Mouse (Mus musculus) MEL (cell line): ENCODE measurements at regions not wholly inside any gene's neighbourhood (a gene's known extent, or its start where the extent isn't known, plus 50 kb on each side); places are given as distances from the start of the nearest gene placed in this dataset.

Experiments
- DNase-seq: peaks from one replicate; pipeline ENCODE4 v3.0.0; 2011; ENCODE audit warnings: low read depth, low spot score
- H3K27ac ChIP-seq: 2 replicates; pipeline ENCODE4 v1.5.1; 2012; ENCODE audit warnings: low read depth, mild to moderate bottlenecking, control low read depth, low read length, moderate library complexity; ENCODE audit not compliant: control insufficient read depth
- H3K27me3 ChIP-seq, 2 experiments: fragments of 150-350 bp in 1 of 2; sonication (generic) in 1 of 2; 2 replicates each; pipeline ENCODE4 v1.6.1; 2012; ENCODE audit warnings: low read length in 2 of 2, mild to moderate bottlenecking in 2 of 2, improper control_type of control experiment in 1 of 2, moderate library complexity in 1 of 2; ENCODE audit not compliant: insufficient read depth in 2 of 2, control insufficient read depth in 1 of 2
- H3K36me3 ChIP-seq, 2 experiments: 2 replicates each; pipeline ENCODE4 v1.6.1; 2012 to 2014; ENCODE audit warnings: low read length in 2 of 2, improper control_type of control experiment in 1 of 2, inconsistent platforms in 1 of 2, mild to moderate bottlenecking in 1 of 2; ENCODE audit not compliant: insufficient read depth in 2 of 2, control insufficient read depth in 1 of 2
- H3K4me1 ChIP-seq, 2 experiments: fragments of 150-350 bp in 1 of 2; sonication (generic) in 1 of 2; 2 replicates each; pipeline ENCODE4 v1.6.1; 2012; ENCODE audit warnings: low read length in 2 of 2, improper control_type of control experiment in 1 of 2, mild to moderate bottlenecking in 1 of 2; ENCODE audit not compliant: insufficient read depth in 2 of 2, control insufficient read depth in 1 of 2
- H3K4me3 ChIP-seq, 2 experiments: fragments of 150-350 bp in 1 of 2; sonication (generic) in 1 of 2; 2 replicates each; pipeline ENCODE4 v1.5.1; 2012; ENCODE audit warnings: low read depth in 2 of 2, low read length in 2 of 2, mild to moderate bottlenecking in 2 of 2, moderate library complexity in 2 of 2, control low read depth in 1 of 2, improper control_type of control experiment in 1 of 2; ENCODE audit not compliant: control insufficient read depth in 1 of 2, insufficient read depth in 1 of 2
- H3K79me2 ChIP-seq: 2 replicates; pipeline ENCODE4 v1.6.1; 2012; ENCODE audit warnings: mild to moderate bottlenecking, low read length, moderate library complexity; ENCODE audit not compliant: control insufficient read depth, poor library complexity, insufficient read depth
- H3K9ac ChIP-seq: 2 replicates; pipeline ENCODE4 v1.6.1; 2012; ENCODE audit warnings: low read depth, mild to moderate bottlenecking, control low read depth, low read length, moderate library complexity; ENCODE audit not compliant: control insufficient read depth, poor library complexity, severe bottlenecking
- H3K9me3 ChIP-seq: fragments of 150-350 bp; sonication (generic); replicated peaks from 2 replicates; pipeline ENCODE4 v1.6.1; 2012; ENCODE audit warnings: mild to moderate bottlenecking, low read length, improper control_type of control experiment, moderate library complexity; ENCODE audit not compliant: insufficient read depth
- BHLHE40 ChIP-seq: IDR thresholded peaks from 2 replicates; pipeline ENCODE4 v1.6.1; 2012; ENCODE audit warnings: low read depth, mild to moderate bottlenecking, inconsistent platforms, low read length, improper control_type of control experiment, borderline replicate concordance
- CHD1 ChIP-seq: IDR thresholded peaks from 2 replicates; pipeline ENCODE4 v1.6.1; 2012; ENCODE audit warnings: low read depth, mild to moderate bottlenecking, inconsistent platforms, low read length, improper control_type of control experiment
- E2F4 ChIP-seq: IDR thresholded peaks from 2 replicates; pipeline ENCODE4 v1.6.1; 2011; ENCODE audit warnings: low read depth, low read length, improper control_type of control experiment, borderline replicate concordance
- ETS1 ChIP-seq: IDR thresholded peaks from 2 replicates; pipeline ENCODE4 v1.6.1; 2012; ENCODE audit warnings: low read depth, mild to moderate bottlenecking, inconsistent platforms, low read length, improper control_type of control experiment, moderate library complexity
- GABPA ChIP-seq: IDR thresholded peaks from 2 replicates; pipeline ENCODE4 v1.6.1; 2012; ENCODE audit warnings: low read depth, mild to moderate bottlenecking, inconsistent platforms, low read length, improper control_type of control experiment, moderate library complexity
- GATA1 ChIP-seq: IDR thresholded peaks from 2 replicates; pipeline ENCODE4 v1.6.1; 2011; ENCODE audit warnings: low read depth, low read length, improper control_type of control experiment
- JUND ChIP-seq: IDR thresholded peaks from 2 replicates; pipeline ENCODE4 v1.6.1; 2011; ENCODE audit warnings: low read depth, mild to moderate bottlenecking, improper control_type of control experiment, low read length
- KAT2A ChIP-seq: conservative IDR thresholded peaks from 2 replicates; pipeline ENCODE4 v1.6.1; 2012; ENCODE audit warnings: low read depth, low read length, improper control_type of control experiment, inconsistent platforms
- MAFK ChIP-seq: IDR thresholded peaks from 2 replicates; pipeline ENCODE4 v1.6.1; 2011; ENCODE audit warnings: low read depth, mild to moderate bottlenecking, low read length, improper control_type of control experiment, borderline replicate concordance
- MAX ChIP-seq: IDR thresholded peaks from 2 replicates; pipeline ENCODE4 v1.6.1; 2011; ENCODE audit warnings: low read length, improper control_type of control experiment
- MAZ ChIP-seq: IDR thresholded peaks from 2 replicates; pipeline ENCODE4 v1.6.1; 2012; ENCODE audit warnings: low read depth, mild to moderate bottlenecking, inconsistent platforms, low read length, improper control_type of control experiment
- MXI1 ChIP-seq: IDR thresholded peaks from 2 replicates; pipeline ENCODE4 v1.6.1; 2011; ENCODE audit warnings: mild to moderate bottlenecking, low read depth, low read length, improper control_type of control experiment
- MYB ChIP-seq: IDR thresholded peaks from 2 replicates; pipeline ENCODE4 v1.6.1; 2011; ENCODE audit warnings: mild to moderate bottlenecking, low read depth, low read length, improper control_type of control experiment
- MYC ChIP-seq: IDR thresholded peaks from 2 replicates; pipeline ENCODE4 v1.6.1; 2011; ENCODE audit warnings: low read depth, mild to moderate bottlenecking, low read length, improper control_type of control experiment, moderate library complexity
- POLR2A ChIP-seq, 2 experiments: IDR thresholded peaks; 2 replicates each; pipeline ENCODE4 v1.6.1; 2011 to 2012; ENCODE audit warnings: low read length in 2 of 2, mild to moderate bottlenecking in 2 of 2, control low read depth in 1 of 2, improper control_type of control experiment in 1 of 2, low read depth in 1 of 2, moderate library complexity in 1 of 2; ENCODE audit not compliant: control insufficient read depth in 1 of 2, insufficient read depth in 1 of 2, poor library complexity in 1 of 2
- POLR2AphosphoS2 ChIP-seq: IDR thresholded peaks from 2 replicates; pipeline ENCODE4 v1.6.1; 2011; ENCODE audit warnings: low read length, improper control_type of control experiment
- RAD21 ChIP-seq: IDR thresholded peaks from 2 replicates; pipeline ENCODE4 v1.6.1; 2011; ENCODE audit warnings: mild to moderate bottlenecking, low read depth, low read length, improper control_type of control experiment
- RCOR1 ChIP-seq: IDR thresholded peaks from 2 replicates; pipeline ENCODE4 v1.6.1; 2012; ENCODE audit warnings: low read depth, mild to moderate bottlenecking, inconsistent platforms, low read length, improper control_type of control experiment
- SMC3 ChIP-seq: IDR thresholded peaks from 2 replicates; pipeline ENCODE4 v1.6.1; 2011; ENCODE audit warnings: low read depth, low read length, improper control_type of control experiment
- TBP ChIP-seq: IDR thresholded peaks from 2 replicates; pipeline ENCODE4 v1.8.0; 2011; ENCODE audit warnings: low read depth, low read length, improper control_type of control experiment
- TCF12 ChIP-seq: IDR thresholded peaks from 2 replicates; pipeline ENCODE4 v1.6.1; 2014; ENCODE audit warnings: low read depth, mild to moderate bottlenecking, inconsistent platforms, low read length, improper control_type of control experiment, moderate library complexity
- USF1 ChIP-seq: IDR thresholded peaks from 2 replicates; pipeline ENCODE4 v1.6.1; 2014; ENCODE audit warnings: low read depth, mild to moderate bottlenecking, inconsistent platforms, low read length, improper control_type of control experiment, moderate library complexity
- USF2 ChIP-seq, 2 experiments: IDR thresholded peaks; 2 replicates each; pipeline ENCODE4 v1.6.1; 2011 to 2012; ENCODE audit warnings: improper control_type of control experiment in 2 of 2, low read length in 2 of 2, borderline replicate concordance in 1 of 2, inconsistent platforms in 1 of 2, low read depth in 1 of 2, mild to moderate bottlenecking in 1 of 2; ENCODE audit not compliant: insufficient read depth in 1 of 2
- ZC3H11A ChIP-seq: IDR thresholded peaks from 2 replicates; pipeline ENCODE4 v1.6.1; 2012; ENCODE audit warnings: low read depth, mild to moderate bottlenecking, inconsistent platforms, low read length, improper control_type of control experiment
- ZKSCAN1 ChIP-seq: IDR thresholded peaks from 2 replicates; pipeline ENCODE4 v1.6.1; 2012; ENCODE audit warnings: low read depth, mild to moderate bottlenecking, inconsistent platforms, low read length, improper control_type of control experiment, moderate library complexity
- ZMIZ1 ChIP-seq: IDR thresholded peaks from 2 replicates; pipeline ENCODE4 v1.6.1; 2012; ENCODE audit warnings: low read depth, mild to moderate bottlenecking, inconsistent platforms, low read length, improper control_type of control experiment, moderate library complexity
- ZNF384 ChIP-seq: IDR thresholded peaks from 2 replicates; pipeline ENCODE4 v1.6.1; 2012; ENCODE audit warnings: low read depth, mild to moderate bottlenecking, inconsistent platforms, low read length, improper control_type of control experiment

DNA sequence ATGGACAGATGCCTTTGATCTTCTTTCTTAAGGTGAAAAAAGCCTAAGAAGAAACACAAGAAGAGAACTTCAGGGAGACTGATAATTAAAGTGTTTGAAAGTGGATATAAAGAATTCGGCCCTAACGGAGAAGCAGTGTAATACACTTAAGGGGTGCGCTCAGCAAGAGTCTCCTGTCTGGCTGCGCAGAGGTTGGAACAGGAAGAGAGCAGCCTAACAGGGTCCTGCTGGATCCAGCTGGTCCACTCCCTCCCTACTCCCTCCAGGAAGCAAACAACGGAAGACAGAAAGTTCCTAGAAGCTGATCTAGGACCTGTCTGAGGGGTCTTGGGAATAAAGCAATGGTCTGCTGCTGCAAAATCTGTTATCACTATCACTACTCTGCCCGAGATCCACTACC is 242.4 kb downstream of the 1190002N15Rik start:
- Histone ChIP-seq H3K79me2 (no peaks in the 10 kb centered on the region), H3K4me1 (no peaks in the 10 kb centered on the region), H3K4me3 (no peak overlapping the region), H3K27me3 (no peaks in the 10 kb centered on the region), H3K27ac (no peak overlapping the region), H3K36me3 (no peaks in the 10 kb centered on the region), H3K9me3 (no peaks in the 10 kb centered on the region), H3K9ac (no peak overlapping the region)
- TF ChIP-seq MYC (no peak), ZKSCAN1 (no peak), RAD21 (no peak), KAT2A (no peak), GATA1 (no peak), ZC3H11A (no peak), USF1 (no peak), ETS1 (no peak)
- DNase-seq: no peak

- Histone ChIP-seq H3K9ac (no peak overlapping the region), H3K4me3 (no peak overlapping the region), H3K79me2 (no peaks in the 10 kb centered on the region), H3K27ac (no peak overlapping the region), H3K36me3 (no peaks in the 10 kb centered on the region), H3K9me3 (no peaks in the 10 kb centered on the region), H3K4me1 (no peaks in the 10 kb centered on the region), H3K27me3 (no peaks in the 10 kb centered on the region)
- TF ChIP-seq RCOR1 (no peak), GABPA (no peak), CHD1 (no peak), USF2 (IDR thresholded peaks at IDR 0.05; ENCODE audit: borderline replicate concordance in 1 of 2, insufficient read depth in 1 of 2, low read depth in 1 of 2, low read length in 2 of 2) (no peak), MAX (no peak), BHLHE40 (no peak), MAFK (no peak), SMC3 (no peak), TBP (no peak)
- DNase-seq: no peak
These were observed 245.7 kb downstream of the 1190002N15Rik start for GRCm38 (mm10) chr9:94292147-94292546.

- no peaks in the 10 kb centered on the region for H3K4me1 ChIP-seq
- TF ChIP-seq TCF12 (no peak), MXI1 (no peak), MYB (no peak), ZMIZ1 (no peak), POLR2A (IDR thresholded peaks at IDR 0.05; ENCODE audit: control insufficient read depth in 1 of 2, insufficient read depth in 1 of 2, low read depth in 1 of 2, low read length in 2 of 2, poor library complexity in 1 of 2) (no peak), JUND (no peak), E2F4 (no peak), CHD1 (no peak), USF2 (IDR thresholded peaks at IDR 0.05; ENCODE audit: borderline replicate concordance in 1 of 2, insufficient read depth in 1 of 2, low read depth in 1 of 2, low read length in 2 of 2) (no peak), MAZ (no peak), RAD21 (no peak), ZC3H11A (no peak), KAT2A (no peak), POLR2AphosphoS2 (no peak), ZNF384 (no peak)
- DNase-seq: no peak
These were observed 248.3 kb downstream of the 1190002N15Rik start for GRCm38 (mm10) chr9:94289546-94289945.

More at GRCm38 (mm10) chr9:94289546-94289945, 248.3 kb downstream of the 1190002N15Rik start:
- Histone ChIP-seq H3K36me3 (no peaks in the 10 kb centered on the region), H3K9ac (no peak overlapping the region), H3K79me2 (no peaks in the 10 kb centered on the region), H3K27ac (no peak overlapping the region), H3K4me3 (no peak overlapping the region), H3K27me3 (no peaks in the 10 kb centered on the region), H3K9me3 (no peaks in the 10 kb centered on the region)
